Mouse (Mus musculus): ENCODE results near the gene Rab36. TPM values are rescaled to one million over a fixed set of nuclear protein-coding genes. Genes with fewer than 3 reads are reported as not detected.
A peak's percentile ranks its signal among the peaks of the same experiment; 100 is the strongest.

Rab36 gene
- polyA plus RNA-seq, 1 experiment from 2014 or later: 1.5 TPM

DNA sequence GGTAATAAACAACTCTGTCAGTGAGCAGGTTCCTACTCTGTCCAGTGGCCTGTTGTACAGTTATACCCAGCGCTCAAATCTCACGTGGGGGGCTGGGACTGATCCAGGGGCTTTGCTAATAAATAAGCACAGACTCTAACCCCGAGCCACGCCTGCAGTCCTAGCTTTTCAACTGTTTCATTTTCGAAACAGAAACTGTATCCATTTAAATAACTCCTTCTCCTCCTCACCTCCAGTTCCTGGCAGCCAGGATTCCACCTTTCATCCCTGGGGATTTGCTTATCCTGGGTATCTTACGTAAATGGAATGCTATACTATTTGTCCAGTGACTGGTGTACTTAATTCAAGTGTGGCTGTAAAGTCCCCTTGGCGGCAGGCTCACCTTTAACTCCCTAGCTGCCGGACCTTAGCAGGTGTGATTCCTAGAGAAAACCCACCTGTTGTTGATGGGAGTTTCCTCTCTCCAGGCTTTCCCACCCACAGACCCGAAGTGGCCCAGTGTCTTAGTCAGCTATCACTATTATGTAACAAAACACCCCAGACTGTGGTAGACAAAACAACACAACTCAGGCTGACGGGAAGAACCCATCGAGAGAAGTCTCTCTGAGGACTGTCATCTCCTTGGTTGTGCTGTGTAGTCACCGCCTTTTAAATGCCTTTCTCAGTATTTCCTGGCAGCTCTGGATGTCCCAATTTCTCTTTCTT, 31.9 kb downstream of the Rab36 start:
- Histone ChIP-seq H3K4me3 (ENCODE audit: low read depth, low read length) (no peak overlapping the region), H3K4me2 (replicated peaks; ENCODE audit: low read depth) (peak overlapping the region; percentile 37)

DNA sequence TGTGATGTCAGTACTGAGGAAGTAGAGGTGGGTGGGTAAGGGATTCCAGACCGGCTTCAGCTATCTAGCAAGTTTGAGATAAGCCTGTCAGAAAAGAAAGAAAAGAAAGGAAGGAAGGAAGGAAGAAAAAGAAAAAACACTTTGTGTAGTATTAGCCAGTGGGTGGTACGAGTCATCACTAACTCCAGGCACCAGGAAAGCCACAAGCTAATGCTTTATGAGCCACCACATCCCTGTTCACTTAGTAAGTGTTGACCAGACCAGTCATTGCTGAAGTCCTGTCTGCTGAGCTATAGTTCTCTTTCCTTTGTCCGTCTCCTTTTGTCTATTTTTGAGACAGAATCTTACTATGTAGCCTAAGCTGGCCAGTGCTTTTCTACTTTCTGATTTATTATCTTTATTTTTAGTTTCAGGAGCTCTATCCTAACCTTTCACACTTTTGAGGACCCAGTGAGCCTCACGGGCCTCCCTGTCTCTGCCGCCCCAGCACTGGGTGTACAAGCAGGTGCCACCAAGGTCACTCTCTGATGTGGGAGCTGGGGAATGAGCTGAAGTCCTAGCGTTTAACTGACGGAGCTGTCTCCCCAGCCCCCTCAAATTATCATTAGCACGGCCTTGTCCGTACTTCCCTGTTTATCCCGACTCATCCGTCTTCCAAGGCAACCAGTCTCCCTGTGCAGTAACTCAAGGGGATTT, 33.6 kb downstream of the Rab36 start:
- Histone ChIP-seq H3K4me1 (replicated peaks; ENCODE audit: control insufficient read depth, insufficient read depth, low read length) (0 out of 2 replicates have a peak, but pooled peaks cover 5% of the 10 kb centered on the region), H3K27ac (ENCODE audit: low read depth, low read length) (no peak overlapping the region), H3K36me3 (ENCODE audit: control insufficient read depth, insufficient read depth) (no peaks in the 10 kb centered on the region), H3K9me3 (ENCODE audit: control insufficient read depth) (no peaks in the 10 kb centered on the region), H3K4me3 (ENCODE audit: low read depth, low read length) (no peak overlapping the region), H3K9ac (ENCODE audit: low read depth, low read length) (no peak overlapping the region), H3K4me2 (replicated peaks; ENCODE audit: low read depth) (no peak overlapping the region), H3K27me3 (replicated peaks; ENCODE audit: control insufficient read depth, insufficient read depth, low read length) (no peaks in the 10 kb centered on the region)
- TF ChIP-seq CTCF (IDR thresholded peaks at IDR 0.05; ENCODE audit: low read depth): no peak
- ATAC-seq: no peak
- 34% methylated on average over 11 of the region's 11 CpGs for WGBS

More for the DNA sequence above, 31.9 kb downstream of the Rab36 start:
- Histone ChIP-seq H3K4me1 (replicated peaks; ENCODE audit: control insufficient read depth, insufficient read depth, low read length) (0 out of 2 replicates have a peak, but pooled peaks cover 5% of the 10 kb centered on the region), H3K36me3 (ENCODE audit: control insufficient read depth, insufficient read depth) (no peaks in the 10 kb centered on the region), H3K27me3 (replicated peaks; ENCODE audit: control insufficient read depth, insufficient read depth, low read length) (no peaks in the 10 kb centered on the region), H3K9me3 (ENCODE audit: control insufficient read depth) (no peaks in the 10 kb centered on the region), H3K9ac (ENCODE audit: low read depth, low read length) (no peak overlapping the region), H3K27ac (ENCODE audit: low read depth, low read length) (0 out of 2 replicates have a peak overlapping the region, but pooled peaks have one; percentile 9)
- ATAC-seq: peak; percentile 37
- 22% methylated on average over 12 of the region's 12 CpGs for WGBS
- TF ChIP-seq CTCF (IDR thresholded peaks at IDR 0.05; ENCODE audit: low read depth): no peak

DNA sequence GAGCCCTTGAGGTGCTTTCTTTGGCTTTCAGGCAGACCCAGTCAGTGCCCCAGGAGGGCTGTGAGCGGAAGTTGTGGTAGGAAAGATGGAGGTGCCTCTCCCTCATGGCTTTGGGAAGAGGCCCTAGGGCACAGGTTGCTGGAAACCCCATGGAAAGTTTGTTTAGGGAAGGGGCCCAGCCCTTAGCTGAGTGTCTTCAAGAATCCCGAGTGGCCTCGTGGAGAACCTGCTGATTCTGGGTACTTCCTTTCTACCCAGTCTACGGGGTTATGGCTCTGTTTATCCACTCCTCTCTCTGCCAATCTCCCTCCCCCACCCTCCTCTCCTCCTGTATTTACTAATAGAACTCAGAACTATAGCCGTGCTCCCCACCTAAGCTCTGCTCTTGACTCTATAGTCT, 38.8 kb downstream of the Rab36 start:
- no peak for TF ChIP-seq CTCF (IDR thresholded peaks at IDR 0.05; ENCODE audit: low read depth)
- no peaks in the 10 kb centered on the region for H3K9me3 ChIP-seq (ENCODE audit: control insufficient read depth)
- H3K36me3 ChIP-seq (ENCODE audit: control insufficient read depth, insufficient read depth): no peaks in the 10 kb centered on the region
- 46% methylated on average over 5 of the region's 5 CpGs for WGBS
- H3K4me1 ChIP-seq (replicated peaks; ENCODE audit: control insufficient read depth, insufficient read depth, low read length): no peaks in the 10 kb centered on the region
- no peak overlapping the region for H3K27ac ChIP-seq (ENCODE audit: low read depth, low read length)
- H3K27me3 ChIP-seq (replicated peaks; ENCODE audit: control insufficient read depth, insufficient read depth, low read length): no peaks in the 10 kb centered on the region
- no peak overlapping the region for H3K4me3 ChIP-seq (ENCODE audit: low read depth, low read length)
- H3K9ac ChIP-seq (ENCODE audit: low read depth, low read length): no peak overlapping the region
- no peak for ATAC-seq
- no peak overlapping the region for H3K4me2 ChIP-seq (replicated peaks; ENCODE audit: low read depth)

DNA sequence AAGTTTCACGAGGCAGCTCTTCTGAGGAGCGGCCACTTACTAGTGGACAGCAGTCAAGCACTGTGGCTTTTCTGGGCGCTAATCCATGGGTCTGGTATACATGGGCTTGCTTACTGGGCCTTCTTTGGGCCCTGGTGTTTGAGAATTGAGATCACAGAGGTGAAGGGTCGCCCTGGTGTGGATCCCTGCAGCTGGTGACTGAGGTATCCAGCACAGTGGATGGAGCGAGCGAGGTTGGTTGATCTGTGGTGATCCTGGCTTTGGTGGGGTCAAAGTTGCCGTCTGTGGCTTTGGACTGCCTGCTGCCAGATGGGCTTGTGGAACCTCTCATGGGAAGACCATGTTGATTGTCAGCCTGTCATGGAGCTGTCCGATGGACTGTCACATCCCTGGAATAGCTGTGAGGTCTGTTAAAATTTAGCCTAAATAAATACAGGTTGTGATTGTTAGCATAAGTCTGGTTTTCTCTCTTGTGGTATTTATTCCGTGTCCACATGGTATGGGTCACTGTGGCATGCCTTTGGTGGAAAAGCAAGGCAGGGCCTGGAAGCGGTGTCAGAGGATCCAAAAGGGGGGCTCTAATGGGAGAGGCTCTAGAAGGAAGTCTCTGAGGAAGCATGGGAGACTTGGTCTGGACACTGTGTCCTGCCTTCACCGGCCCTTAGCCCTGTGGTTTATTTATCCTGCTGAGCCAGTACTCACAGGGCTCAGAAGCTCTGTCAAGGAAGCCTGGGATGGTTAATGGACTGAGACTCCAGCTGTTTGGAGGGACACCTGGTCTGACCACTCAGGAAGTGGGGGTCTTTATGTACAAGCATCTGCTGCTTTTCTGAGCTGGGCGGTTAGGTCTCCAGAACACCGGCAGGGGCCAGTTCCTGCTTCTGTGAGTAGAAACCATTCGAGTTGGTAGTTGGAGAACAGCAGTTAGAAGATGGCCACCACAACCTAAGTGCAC, 41.6 kb downstream of the Rab36 start:
- no peak for ATAC-seq
- no peak for TF ChIP-seq CTCF (IDR thresholded peaks at IDR 0.05; ENCODE audit: low read depth)
- Histone ChIP-seq H3K9me3 (ENCODE audit: control insufficient read depth) (no peaks in the 10 kb centered on the region), H3K4me1 (replicated peaks; ENCODE audit: control insufficient read depth, insufficient read depth, low read length) (no peaks in the 10 kb centered on the region), H3K27ac (ENCODE audit: low read depth, low read length) (no peak overlapping the region), H3K9ac (ENCODE audit: low read depth, low read length) (no peak overlapping the region), H3K36me3 (ENCODE audit: control insufficient read depth, insufficient read depth) (no peaks in the 10 kb centered on the region), H3K27me3 (replicated peaks; ENCODE audit: control insufficient read depth, insufficient read depth, low read length) (no peaks in the 10 kb centered on the region), H3K4me3 (ENCODE audit: low read depth, low read length) (no peak overlapping the region), H3K4me2 (replicated peaks; ENCODE audit: low read depth) (no peak overlapping the region)
- 70% methylated on average over 14 of the region's 14 CpGs for WGBS

DNA sequence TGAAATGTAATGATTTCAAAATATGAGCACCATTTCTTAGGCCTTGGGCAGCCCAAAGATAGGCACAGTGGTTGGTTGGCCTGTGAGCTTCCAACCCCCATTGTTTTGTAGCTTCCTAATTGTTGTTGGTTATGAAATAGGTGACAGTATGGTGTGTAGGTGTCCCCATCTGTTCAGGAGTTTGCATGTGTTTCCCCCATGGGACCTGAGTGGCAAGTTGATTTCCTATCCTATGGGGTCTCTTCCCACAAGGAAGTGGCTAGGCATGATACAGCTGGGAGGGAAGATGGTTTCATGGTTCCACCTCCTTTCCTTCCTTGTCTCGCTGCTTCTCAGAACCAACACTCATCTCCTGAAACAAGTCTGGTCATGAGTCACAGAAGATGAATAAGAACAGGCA, 48.5 kb downstream of the Rab36 start:
- no peak overlapping the region for H3K27ac ChIP-seq (ENCODE audit: low read depth, low read length)

DNA sequence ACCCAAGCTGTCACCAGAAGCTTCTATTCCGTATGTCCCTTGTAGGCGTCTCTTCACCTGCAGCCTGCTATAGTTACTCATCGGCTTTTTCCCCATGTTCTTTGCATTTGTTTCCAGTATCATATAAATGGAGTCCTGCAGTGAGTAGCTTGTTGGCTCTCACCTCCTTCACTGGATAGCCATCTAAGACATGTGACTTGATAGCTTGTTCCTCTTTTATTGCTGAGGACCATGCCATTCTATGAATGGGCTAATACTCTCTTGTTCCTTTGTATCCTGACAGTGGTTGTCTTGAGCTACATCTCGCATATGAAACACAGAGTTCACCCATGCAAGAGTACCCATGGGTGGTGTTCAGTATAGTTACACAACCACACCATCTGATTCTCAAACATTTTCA, 51.6 kb downstream of the Rab36 start:
- ATAC-seq: no peak
- WGBS: 96% methylated on average over 4 of the region's 4 CpGs

More for the DNA sequence above, 48.5 kb downstream of the Rab36 start:
- no peaks in the 10 kb centered on the region for H3K36me3 ChIP-seq (ENCODE audit: control insufficient read depth, insufficient read depth)
- 81% methylated on average over 1 of the region's 1 CpGs for WGBS
- no peak overlapping the region for H3K9ac ChIP-seq (ENCODE audit: low read depth, low read length)
- no peak overlapping the region for H3K4me2 ChIP-seq (replicated peaks; ENCODE audit: low read depth)
- TF ChIP-seq CTCF (IDR thresholded peaks at IDR 0.05; ENCODE audit: low read depth): no peak
- no peak overlapping the region for H3K4me3 ChIP-seq (ENCODE audit: low read depth, low read length)
- H3K9me3 ChIP-seq (ENCODE audit: control insufficient read depth): no peaks in the 10 kb centered on the region
- ATAC-seq: no peak
- no peaks in the 10 kb centered on the region for H3K4me1 ChIP-seq (replicated peaks; ENCODE audit: control insufficient read depth, insufficient read depth, low read length)
- H3K27me3 ChIP-seq (replicated peaks; ENCODE audit: control insufficient read depth, insufficient read depth, low read length): no peaks in the 10 kb centered on the region

More for the DNA sequence above, 51.6 kb downstream of the Rab36 start:
- no peaks in the 10 kb centered on the region for H3K9me3 ChIP-seq (ENCODE audit: control insufficient read depth)
- H3K27me3 ChIP-seq (replicated peaks; ENCODE audit: control insufficient read depth, insufficient read depth, low read length): no peaks in the 10 kb centered on the region
- H3K4me3 ChIP-seq (ENCODE audit: low read depth, low read length): no peak overlapping the region
- H3K9ac ChIP-seq (ENCODE audit: low read depth, low read length): no peak overlapping the region
- no peak overlapping the region for H3K27ac ChIP-seq (ENCODE audit: low read depth, low read length)
- no peak overlapping the region for H3K4me2 ChIP-seq (replicated peaks; ENCODE audit: low read depth)
- no peaks in the 10 kb centered on the region for H3K36me3 ChIP-seq (ENCODE audit: control insufficient read depth, insufficient read depth)
- H3K4me1 ChIP-seq (replicated peaks; ENCODE audit: control insufficient read depth, insufficient read depth, low read length): no peaks in the 10 kb centered on the region
- TF ChIP-seq CTCF (IDR thresholded peaks at IDR 0.05; ENCODE audit: low read depth): no peak

All from intestine, postnatal 0 days (tissue).